Mouse (Mus musculus): ENCODE data around the gene 1110008L16Rik.

- no peak for TF ChIP-seq CTCF (IDR thresholded peaks at IDR 0.05; ENCODE audit: low read depth)
- no peak for TF ChIP-seq EP300 (optimal IDR thresholded peaks at IDR 0.05)
Measured at GRCm38 (mm10) chr12:55272243-55272642, 27.1 kb upstream of the 1110008L16Rik start.
